Mouse (Mus musculus) heart, postnatal 0 days (tissue): ENCODE measurements at regions not wholly inside any gene's neighbourhood (a gene's known extent, or its start where the extent isn't known, plus 50 kb on each side); places are given as distances from the start of the nearest gene placed in this dataset.

Experiments used
- CTCF ChIP-seq: IDR thresholded peaks from 2 replicates; pipeline ENCODE4 v1.5.1; 2016; ENCODE audit warnings: antibody characterized with exemption, control low read depth, low read depth
- EP300 ChIP-seq: IDR thresholded peaks from 2 replicates; pipeline ENCODE4 v1.6.1; 2016; ENCODE audit warnings: antibody characterized with exemption, low read depth

DNA sequence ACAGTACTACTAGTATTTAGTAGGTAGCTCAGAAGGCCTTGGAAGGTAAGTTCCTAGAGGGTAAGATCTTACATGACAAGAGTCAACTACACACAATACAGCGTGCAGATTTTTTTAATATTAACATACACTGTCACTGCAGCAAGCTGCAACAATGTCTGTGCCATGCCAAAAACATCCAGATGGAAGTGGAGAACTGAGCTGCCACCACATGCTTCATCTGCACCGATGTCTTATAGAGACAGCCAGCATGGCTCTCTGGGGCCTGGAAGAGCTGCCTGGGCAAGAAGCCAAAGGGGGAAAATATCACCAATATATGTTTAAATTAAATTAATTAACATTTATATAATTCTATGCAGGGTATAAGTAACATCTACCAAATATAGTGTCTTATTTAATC, 795.3 kb downstream of the Cypt12 start:
- TF ChIP-seq CTCF (no peak), EP300 (no peak)
